Mouse (Mus musculus): ENCODE measurements around the gene Ildr1. TPM values are rescaled to one million over a fixed set of nuclear protein-coding genes. Genes with fewer than 3 reads are reported as not detected.

Gene Ildr1
- total and polyA plus RNA-seq, 3 experiments = not detected

DNA sequence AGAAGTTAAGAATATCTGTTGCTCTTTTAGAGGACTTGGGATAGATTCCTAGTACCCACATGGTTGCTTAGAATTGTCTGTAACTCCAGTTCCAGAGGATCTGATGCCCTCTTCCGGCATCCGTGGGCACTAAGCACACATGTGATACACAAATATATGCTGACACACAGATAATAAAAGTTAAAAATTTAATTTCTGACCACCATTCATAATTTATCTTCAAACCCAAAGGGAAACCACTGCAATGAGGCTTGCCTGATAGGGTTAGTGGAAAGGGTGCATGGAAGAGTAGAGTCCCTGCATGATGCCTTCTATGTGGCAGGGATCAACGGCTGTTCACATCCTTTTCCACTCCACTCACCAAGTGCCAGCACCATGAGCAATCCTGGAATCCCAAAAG, 77.9 kb downstream of the Ildr1 start:
- no peak for DNase-seq

- DNase-seq = no peak
These were observed 79.2 kb downstream of the Ildr1 start for GRCm38 (mm10) chr16:36772996-36773395.

- DNase-seq = no peak
These were observed 81.9 kb downstream of the Ildr1 start for GRCm38 (mm10) chr16:36775658-36776057.

Other genes starting within 250 kb of the Ildr1 start
- not detected for gene Stfa3, start 238.6 kb upstream of the Ildr1 start, total RNA-seq (2021)
- gene Stfa3, start 238.6 kb upstream of the Ildr1 start, polyA plus RNA-seq (2012; rRNA removed) = not detected in 2 replicates
- gene Casr, start 131.8 kb upstream of the Ildr1 start, total RNA-seq (2021) = not detected
- gene Casr, start 131.8 kb upstream of the Ildr1 start, polyA plus RNA-seq (2012; rRNA removed) = not detected in 2 replicates
- gene Cd86, start 27.9 kb upstream of the Ildr1 start, total RNA-seq (2021) = 1 to 10 TPM; 1.6 to 2.8 TPM
- gene Cd86, start 27.9 kb upstream of the Ildr1 start, polyA plus RNA-seq (2012; rRNA removed) = 0.19 and 0.48 TPM in 2 replicates
- 1 to 10 TPM; 4.1 to 5.3 TPM for gene Slc15a2, start 91.0 kb downstream of the Ildr1 start, total RNA-seq (2021)
- 0.20 TPM in 1 of 2 replicates, not detected in the other for gene Slc15a2, start 91.0 kb downstream of the Ildr1 start, polyA plus RNA-seq (2012; rRNA removed)
- 10 to 100 TPM; 13.8 to 18.2 TPM for gene Iqcb1, start 134.4 kb downstream of the Ildr1 start, total RNA-seq (2021)
- 0.26 and 1.1 TPM in 2 replicates for gene Iqcb1, start 134.4 kb downstream of the Ildr1 start, polyA plus RNA-seq (2012; rRNA removed)
- gene Eaf2, start 181.0 kb downstream of the Ildr1 start, total RNA-seq (2021) = 1 to 10 TPM; 1.4 to 1.8 TPM
- not detected in 2 replicates for gene Eaf2, start 181.0 kb downstream of the Ildr1 start, polyA plus RNA-seq (2012; rRNA removed)
- gene Golgb1, start 181.2 kb downstream of the Ildr1 start, total RNA-seq (2021) = 10 to 100 TPM; 68.0 to 98.8 TPM
- gene Golgb1, start 181.2 kb downstream of the Ildr1 start, polyA plus RNA-seq (2012; rRNA removed) = 50.7 and 55.0 TPM in 2 replicates
- gene Hcls1, start 241.0 kb downstream of the Ildr1 start, total RNA-seq (2021) = 10 to 100 TPM; 10.3 to 15.4 TPM
- gene Hcls1, start 241.0 kb downstream of the Ildr1 start, polyA plus RNA-seq (2012; rRNA removed) = 7.7 and 8.1 TPM in 2 replicates